Mouse (Mus musculus): Measurements from ENCODE around the gene Exoc2. TPM values are rescaled to one million over a fixed set of nuclear protein-coding genes. Genes with fewer than 3 reads are reported as not detected.

Gene Exoc2
- polyA plus RNA-seq, 1 experiment from 2014 or later: 58.6 TPM

DNA sequence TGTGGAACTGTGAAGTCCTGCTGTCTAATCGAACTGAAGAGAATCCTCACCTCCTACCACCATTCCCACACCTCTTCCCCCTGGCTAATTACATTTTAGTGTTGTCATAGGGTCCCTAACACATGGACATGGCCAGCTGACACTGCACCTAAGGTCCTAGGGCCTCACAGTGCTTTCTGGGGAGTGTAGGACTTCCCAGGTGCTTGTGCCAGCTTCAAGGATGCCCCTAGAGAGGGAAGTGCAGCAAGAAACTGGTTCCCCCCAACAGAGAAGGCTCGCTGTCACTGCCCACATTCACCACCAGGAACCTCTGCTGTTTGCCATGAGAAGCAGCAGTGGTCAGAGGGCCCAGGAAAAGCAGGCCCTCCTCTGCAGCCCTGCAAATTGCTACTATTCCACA, 123.2 kb downstream of the Exoc2 start:
- H3K9ac ChIP-seq (ENCODE audit: low read depth, low read length): no peak overlapping the region
- H3K4me2 ChIP-seq (ENCODE audit: low read length): no peak overlapping the region
- H3K4me1 ChIP-seq (ENCODE audit: control insufficient read depth, insufficient read depth, low read length): no peaks in the 10 kb centered on the region
- H3K4me3 ChIP-seq (ENCODE audit: low read depth, low read length): no peak overlapping the region
- no peak for ATAC-seq
- no peaks in the 10 kb centered on the region for H3K9me3 ChIP-seq (replicated peaks; ENCODE audit: control insufficient read depth, low read length, poor library complexity, severe bottlenecking)
- H3K27ac ChIP-seq (ENCODE audit: low read length): no peak overlapping the region
- peaks cover 6% of the 10 kb centered on the region for H3K36me3 ChIP-seq (ENCODE audit: control insufficient read depth, insufficient read depth, low read length)
- WGBS: 78% methylated on average over 2 of the region's 2 CpGs
- no peaks in the 10 kb centered on the region for H3K27me3 ChIP-seq (ENCODE audit: control insufficient read depth, insufficient read depth, low read depth, low read length)

DNA sequence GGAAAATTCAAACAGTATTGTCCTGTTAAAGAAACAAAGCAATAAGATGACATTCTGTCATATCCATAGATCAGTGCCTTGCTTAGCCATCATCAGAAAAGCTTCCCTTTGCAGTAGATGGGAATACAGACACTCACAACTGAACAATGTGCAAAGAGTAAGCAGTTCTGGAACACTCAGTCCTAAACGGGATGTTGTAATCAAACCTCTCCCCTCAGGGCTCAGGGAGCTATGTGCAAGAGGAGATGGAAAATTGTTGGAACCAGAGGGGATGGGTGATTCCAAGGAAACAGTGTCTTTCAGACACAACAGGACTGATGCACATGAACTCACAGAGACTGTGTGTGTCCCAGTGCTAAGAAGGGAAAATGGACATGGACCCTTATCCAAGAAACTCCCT, 125.9 kb downstream of the Exoc2 start:
- no peaks in the 10 kb centered on the region for H3K9me3 ChIP-seq (replicated peaks; ENCODE audit: control insufficient read depth, low read length, poor library complexity, severe bottlenecking)
- no peak for ATAC-seq
- H3K4me1 ChIP-seq (ENCODE audit: control insufficient read depth, insufficient read depth, low read length): no peaks in the 10 kb centered on the region
- H3K9ac ChIP-seq (ENCODE audit: low read depth, low read length): no peak overlapping the region
- H3K36me3 ChIP-seq (ENCODE audit: control insufficient read depth, insufficient read depth, low read length): peaks cover 3% of the 10 kb centered on the region
- H3K27ac ChIP-seq (ENCODE audit: low read length): no peak overlapping the region
- no peak overlapping the region for H3K4me3 ChIP-seq (ENCODE audit: low read depth, low read length)
- WGBS: 37% methylated on average over 1 of the region's 1 CpGs
- H3K4me2 ChIP-seq (ENCODE audit: low read length): no peak overlapping the region
- no peaks in the 10 kb centered on the region for H3K27me3 ChIP-seq (ENCODE audit: control insufficient read depth, insufficient read depth, low read depth, low read length)

DNA sequence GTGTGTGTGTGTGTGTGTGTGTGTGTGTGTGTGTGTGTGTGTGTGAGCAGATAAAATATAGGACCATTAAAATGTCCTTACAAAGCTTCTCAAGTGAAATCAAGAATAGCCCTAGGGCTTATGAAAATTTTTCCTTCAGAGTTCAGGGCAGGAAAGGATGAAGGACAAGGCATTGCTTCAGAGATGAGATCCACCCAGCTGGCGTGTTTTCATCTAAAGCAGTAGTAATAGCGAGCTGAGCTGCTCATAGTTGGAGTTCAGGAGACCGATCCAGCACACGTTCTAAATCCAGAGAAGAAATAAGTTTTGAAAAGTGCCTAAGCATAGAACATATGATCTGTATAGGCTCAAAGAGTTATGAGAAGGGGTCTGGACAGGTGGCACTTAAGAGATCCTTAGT, 127.4 kb downstream of the Exoc2 start:
- Histone ChIP-seq H3K27me3 (ENCODE audit: control insufficient read depth, insufficient read depth, low read depth, low read length) (no peaks in the 10 kb centered on the region), H3K36me3 (ENCODE audit: control insufficient read depth, insufficient read depth, low read length) (peaks cover 3% of the 10 kb centered on the region), H3K9ac (ENCODE audit: low read depth, low read length) (no peak overlapping the region), H3K9me3 (replicated peaks; ENCODE audit: control insufficient read depth, low read length, poor library complexity, severe bottlenecking) (no peaks in the 10 kb centered on the region), H3K4me1 (ENCODE audit: control insufficient read depth, insufficient read depth, low read length) (no peaks in the 10 kb centered on the region), H3K4me3 (ENCODE audit: low read depth, low read length) (no peak overlapping the region), H3K27ac (ENCODE audit: low read length) (no peak overlapping the region), H3K4me2 (ENCODE audit: low read length) (no peak overlapping the region)
- ATAC-seq: no peak
- 92% methylated on average over 4 of the region's 4 CpGs for WGBS

DNA sequence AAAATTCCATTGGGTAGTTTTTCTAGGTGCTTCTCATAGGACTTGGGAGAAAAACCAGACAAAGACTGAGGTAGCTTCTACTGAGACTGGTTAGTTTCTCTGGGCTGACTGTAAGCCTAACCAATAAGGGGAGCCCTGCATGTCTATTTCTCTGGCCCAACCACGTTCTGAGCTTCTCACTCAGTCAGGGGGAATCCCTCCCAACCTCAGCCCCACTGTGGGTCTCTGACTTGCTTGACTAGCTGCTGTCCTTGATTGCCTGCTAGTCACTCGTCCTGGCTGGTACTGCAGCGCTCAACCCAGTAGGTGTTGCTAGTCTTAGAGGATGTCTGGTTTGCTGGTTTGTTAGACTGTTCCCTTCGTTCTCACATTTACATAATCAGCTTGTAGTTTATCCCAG, 130.8 kb downstream of the Exoc2 start:
- H3K4me1 ChIP-seq (ENCODE audit: control insufficient read depth, insufficient read depth, low read length): no peaks in the 10 kb centered on the region
- H3K27me3 ChIP-seq (ENCODE audit: control insufficient read depth, insufficient read depth, low read depth, low read length): no peaks in the 10 kb centered on the region
- H3K4me2 ChIP-seq (ENCODE audit: low read length): no peak overlapping the region
- 87% methylated on average over 4 of the region's 4 CpGs for WGBS
- no peak for ATAC-seq
- H3K27ac ChIP-seq (ENCODE audit: low read length): no peak overlapping the region
- peaks cover 3% of the 10 kb centered on the region; the same call in 1 of the 2 replicates for H3K9me3 ChIP-seq (replicated peaks; ENCODE audit: control insufficient read depth, low read length, poor library complexity, severe bottlenecking)
- peaks cover 15% of the 10 kb centered on the region for H3K36me3 ChIP-seq (ENCODE audit: control insufficient read depth, insufficient read depth, low read length)
- no peak overlapping the region for H3K4me3 ChIP-seq (ENCODE audit: low read depth, low read length)
- no peak overlapping the region for H3K9ac ChIP-seq (ENCODE audit: low read depth, low read length)

DNA sequence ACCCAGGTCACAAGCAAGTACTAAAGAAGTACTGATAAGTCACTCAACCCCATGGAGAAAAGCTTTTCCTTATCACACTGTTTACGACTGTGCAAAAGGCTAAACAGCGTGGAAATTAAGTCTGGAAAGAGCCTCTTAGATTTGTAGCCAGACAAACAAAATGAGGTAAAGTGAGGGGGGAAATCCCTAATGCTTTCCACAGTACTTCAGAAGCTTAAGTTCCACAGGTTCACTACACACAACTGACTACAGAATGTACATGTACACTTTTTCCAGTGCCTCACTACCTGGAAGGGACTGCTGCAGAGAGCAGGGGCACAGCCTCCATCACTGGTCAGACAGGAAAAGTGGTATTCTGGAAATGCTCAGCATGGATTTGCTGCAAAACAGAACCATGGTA, 132.1 kb downstream of the Exoc2 start:
- H3K27me3 ChIP-seq (ENCODE audit: control insufficient read depth, insufficient read depth, low read depth, low read length): no peaks in the 10 kb centered on the region
- no peak overlapping the region for H3K4me2 ChIP-seq (ENCODE audit: low read length)
- H3K4me1 ChIP-seq (ENCODE audit: control insufficient read depth, insufficient read depth, low read length): no peaks in the 10 kb centered on the region
- H3K9ac ChIP-seq (ENCODE audit: low read depth, low read length): no peak overlapping the region
- no peak overlapping the region for H3K27ac ChIP-seq (ENCODE audit: low read length)
- no peak overlapping the region for H3K4me3 ChIP-seq (ENCODE audit: low read depth, low read length)
- H3K36me3 ChIP-seq (ENCODE audit: control insufficient read depth, insufficient read depth, low read length): peaks cover 16% of the 10 kb centered on the region
- H3K9me3 ChIP-seq (replicated peaks; ENCODE audit: control insufficient read depth, low read length, poor library complexity, severe bottlenecking): peaks cover 3% of the 10 kb centered on the region; the same call in 1 of the 2 replicates
- no peak for ATAC-seq
- WGBS: 98% methylated on average over 2 of the region's 2 CpGs

DNA sequence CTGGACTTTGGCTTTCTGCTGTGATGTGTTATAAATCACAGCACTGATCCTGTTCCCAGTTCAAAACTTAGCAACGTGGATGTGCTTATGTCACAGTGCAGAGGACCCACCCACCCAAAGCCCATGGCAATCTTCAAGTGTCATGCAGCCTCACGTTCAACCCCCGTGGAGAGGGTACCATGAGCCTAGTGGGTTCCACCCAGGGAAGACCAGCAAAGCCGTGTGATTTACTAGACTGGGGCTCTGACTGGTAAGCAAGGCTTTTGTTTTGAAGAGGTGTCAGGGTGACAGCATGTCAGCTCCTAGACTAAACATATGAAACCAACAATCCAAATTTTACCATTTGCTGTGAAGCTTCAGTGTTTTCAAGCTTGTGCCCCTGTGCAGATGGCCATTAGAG, 132.6 kb downstream of the Exoc2 start:
- ATAC-seq: no peak
- Histone ChIP-seq H3K4me1 (ENCODE audit: control insufficient read depth, insufficient read depth, low read length) (no peaks in the 10 kb centered on the region), H3K27me3 (ENCODE audit: control insufficient read depth, insufficient read depth, low read depth, low read length) (no peaks in the 10 kb centered on the region), H3K4me2 (ENCODE audit: low read length) (no peak overlapping the region), H3K9me3 (replicated peaks; ENCODE audit: control insufficient read depth, low read length, poor library complexity, severe bottlenecking) (peaks cover 3% of the 10 kb centered on the region; the same call in 1 of the 2 replicates), H3K9ac (ENCODE audit: low read depth, low read length) (no peak overlapping the region), H3K27ac (ENCODE audit: low read length) (no peak overlapping the region), H3K36me3 (ENCODE audit: control insufficient read depth, insufficient read depth, low read length) (peaks cover 16% of the 10 kb centered on the region), H3K4me3 (ENCODE audit: low read depth, low read length) (no peak overlapping the region)
- 91% methylated on average over 4 of the region's 4 CpGs for WGBS

DNA sequence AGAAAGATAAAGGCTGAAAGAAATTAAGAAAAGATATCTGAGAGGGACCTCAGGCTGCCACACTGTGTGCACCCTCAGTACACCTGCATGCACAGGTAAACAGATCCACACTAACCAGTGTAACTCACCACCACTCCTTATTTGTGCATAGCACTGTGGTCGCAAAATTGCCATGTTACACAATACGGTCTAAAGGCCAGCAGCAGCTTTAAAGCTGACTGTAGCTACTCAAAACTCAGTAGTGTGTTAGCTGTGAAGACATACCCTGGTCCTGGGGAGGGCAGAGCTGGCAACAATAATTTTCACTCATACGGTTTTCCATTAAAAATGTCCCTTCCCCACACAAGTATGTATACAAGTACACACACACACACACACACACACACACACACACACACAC, 133.2 kb downstream of the Exoc2 start:
- H3K4me1 ChIP-seq (ENCODE audit: control insufficient read depth, insufficient read depth, low read length): no peaks in the 10 kb centered on the region
- no peak overlapping the region for H3K4me2 ChIP-seq (ENCODE audit: low read length)
- no peak overlapping the region for H3K4me3 ChIP-seq (ENCODE audit: low read depth, low read length)
- peaks cover 16% of the 10 kb centered on the region for H3K36me3 ChIP-seq (ENCODE audit: control insufficient read depth, insufficient read depth, low read length)
- H3K27me3 ChIP-seq (ENCODE audit: control insufficient read depth, insufficient read depth, low read depth, low read length): no peaks in the 10 kb centered on the region
- no peak overlapping the region for H3K9ac ChIP-seq (ENCODE audit: low read depth, low read length)
- WGBS: 96% methylated on average over 3 of the region's 3 CpGs
- H3K9me3 ChIP-seq (replicated peaks; ENCODE audit: control insufficient read depth, low read length, poor library complexity, severe bottlenecking): peaks cover 3% of the 10 kb centered on the region; the same call in 1 of the 2 replicates
- H3K27ac ChIP-seq (ENCODE audit: low read length): no peak overlapping the region
- ATAC-seq: no peak

DNA sequence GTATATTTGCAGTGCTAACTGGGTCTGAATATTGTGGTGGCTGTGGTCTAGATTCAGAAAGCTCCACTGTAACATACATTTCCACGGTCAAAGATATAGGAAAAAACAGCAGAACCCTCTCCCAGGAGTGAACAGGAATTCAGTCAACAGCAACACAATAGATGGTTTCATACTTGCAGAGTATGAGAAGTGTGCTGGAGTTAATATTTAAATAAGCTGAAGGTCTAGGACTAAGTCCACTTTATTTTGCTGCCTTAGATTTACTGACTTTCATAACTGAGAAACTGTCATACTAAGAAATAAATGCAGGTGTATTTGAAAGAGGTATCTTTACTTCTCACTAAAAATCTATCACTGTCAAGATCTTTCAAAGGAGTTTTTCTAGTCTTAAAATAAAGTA, 137.6 kb downstream of the Exoc2 start:
- Histone ChIP-seq H3K9ac (ENCODE audit: low read depth, low read length) (no peak overlapping the region), H3K36me3 (ENCODE audit: control insufficient read depth, insufficient read depth, low read length) (peaks cover 12% of the 10 kb centered on the region; the same call in 1 of the 2 replicates), H3K27ac (ENCODE audit: low read length) (no peak overlapping the region), H3K9me3 (replicated peaks; ENCODE audit: control insufficient read depth, low read length, poor library complexity, severe bottlenecking) (peaks cover 3% of the 10 kb centered on the region; the same call in 1 of the 2 replicates), H3K4me1 (ENCODE audit: control insufficient read depth, insufficient read depth, low read length) (no peaks in the 10 kb centered on the region), H3K4me2 (ENCODE audit: low read length) (no peak overlapping the region), H3K27me3 (ENCODE audit: control insufficient read depth, insufficient read depth, low read depth, low read length) (no peaks in the 10 kb centered on the region), H3K4me3 (ENCODE audit: low read depth, low read length) (no peak overlapping the region)
- WGBS: 78% methylated on average over 1 of the region's 1 CpGs
- ATAC-seq: no peak

DNA sequence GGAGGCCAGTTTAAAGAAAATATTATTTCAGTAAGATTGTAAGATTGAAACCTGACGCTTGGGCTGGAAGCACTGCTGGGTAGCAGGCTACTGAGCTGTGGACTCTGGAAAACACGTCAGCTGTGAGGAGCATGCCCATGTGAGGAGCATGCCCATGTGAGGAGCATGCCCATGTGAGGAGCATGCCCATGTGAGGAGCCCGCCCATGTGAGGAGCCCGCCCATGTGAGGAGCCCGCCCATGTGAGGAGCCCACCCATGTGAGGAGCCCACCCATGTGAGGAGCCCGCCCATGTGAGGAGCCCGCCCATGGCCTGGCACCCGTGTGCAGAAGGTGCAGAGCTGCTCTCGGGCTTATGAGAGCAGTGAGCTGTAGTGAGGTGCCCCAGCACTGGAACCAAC, 139.0 kb downstream of the Exoc2 start:
- Histone ChIP-seq H3K9me3 (replicated peaks; ENCODE audit: control insufficient read depth, low read length, poor library complexity, severe bottlenecking) (peaks cover 3% of the 10 kb centered on the region; the same call in 1 of the 2 replicates), H3K27ac (ENCODE audit: low read length) (no peak overlapping the region), H3K36me3 (ENCODE audit: control insufficient read depth, insufficient read depth, low read length) (peaks cover 12% of the 10 kb centered on the region; the same call in 1 of the 2 replicates), H3K4me3 (ENCODE audit: low read depth, low read length) (no peak overlapping the region), H3K4me2 (ENCODE audit: low read length) (no peak overlapping the region), H3K27me3 (ENCODE audit: control insufficient read depth, insufficient read depth, low read depth, low read length) (no peaks in the 10 kb centered on the region), H3K4me1 (ENCODE audit: control insufficient read depth, insufficient read depth, low read length) (no peaks in the 10 kb centered on the region), H3K9ac (ENCODE audit: low read depth, low read length) (no peak overlapping the region)
- no peak for ATAC-seq
- WGBS: 93% methylated on average over 9 of the region's 9 CpGs

Measured in midbrain, embryonic 16.5 days (tissue).